8 mouse cellular contexts compared by ENCODE assay signal in genomic region chr17:32162112-32162850, GRCm38 (mm10). TPM values are rescaled to one million over a fixed set of nuclear protein-coding genes. Genes with fewer than 3 reads are reported as not detected.
DNase-seq lines count a peak whose midpoint lies in the region; ATAC-seq and TF ChIP-seq lines count a peak whose summit lies in the region.

No protein-coding gene starts in this region.

- peak overlapping the region; percentile 84 for H3K4me2 ChIP-seq in hindbrain, postnatal 0 days (ENCODE audit: low read depth, low read length)

- H3K27ac ChIP-seq in hindbrain, postnatal 0 days: peak overlapping the region; percentile 65; the same call in 1 of the 2 replicates

- H3K36me3 ChIP-seq in hindbrain, postnatal 0 days (ENCODE audit: insufficient read depth, low read length): no peaks in the 10 kb centered on the region

- H3K4me3 ChIP-seq in hindbrain, postnatal 0 days (ENCODE audit: low read length): peak overlapping the region; percentile 55

- peak; percentile 84 for DNase-seq in ZHBTc4 (ENCODE audit: low read depth, low spot score)
- peak; percentile 74 to 78 for DNase-seq in cerebellum, postnatal 4 days (ENCODE audit: low spot score in 2 of 2)
- DNase-seq in gastrocnemius, postnatal 25 days: peak; percentile 60
- DNase-seq in hindbrain, postnatal 0 days (ENCODE audit: low spot score): peak; percentile 85
- peak; percentile 45 to 53 for DNase-seq in left cerebral cortex, postnatal 36 days (ENCODE audit: low spot score in 2 of 2)
- DNase-seq in right cerebral cortex, postnatal 4 days: peak; percentile 88

- 2% methylated on average over 58 of the region's 58 CpGs for WGBS in hindbrain, postnatal 0 days

- H3K9me3 ChIP-seq in hindbrain, postnatal 0 days (ENCODE audit: low read length): no peaks in the 10 kb centered on the region

- peak; percentile 67 for ATAC-seq in hindbrain, postnatal 0 days
- ATAC-seq in megakaryocyte progenitor cell, adult 5-6 weeks (replicated peaks; ENCODE audit: poor library complexity): peak; percentile 63
- ATAC-seq in monocyte, adult 5-6 weeks (replicated peaks; ENCODE audit: insufficient number of reproducible peaks, low FRiP score, low TSS enrichment, poor library complexity, severe bottlenecking): no peak

- intact Hi-C loops in left cerebral cortex, postnatal 36 days (cut with DNase I): loop anchor here (5.0 kb wide), 1 partner anchor 45 kb away; no protein-coding TSS in a partner anchor

- peak overlapping the region; percentile 61 for H3K9ac ChIP-seq in hindbrain, postnatal 0 days (replicated peaks; ENCODE audit: low read length)

- peak; percentile 82 for TF ChIP-seq CTCF in hindbrain, postnatal 0 days (IDR thresholded peaks at IDR 0.05; ENCODE audit: low read depth)

- no peaks in the 10 kb centered on the region for H3K27me3 ChIP-seq in hindbrain, postnatal 0 days (ENCODE audit: insufficient read depth, low read length)

- H3K4me1 ChIP-seq in hindbrain, postnatal 0 days (ENCODE audit: insufficient read depth, low read length): no peaks in the 10 kb centered on the region

RNA-seq across cellular contexts. Expression of gene Notch3, which starts 4.4 kb away (rescaled TPM):
- total RNA-seq in gastrocnemius, postnatal 25 days (2021): 10 to 100 TPM; 12.6 to 13.4 TPM
- total RNA-seq in hindbrain, postnatal 0 days (2014; rRNA removed): 56.3 and 68.1 TPM in 2 replicates
- 5.8 and 6.5 TPM in 2 replicates for polyA plus RNA-seq in hindbrain, postnatal 0 days (2015; fragmentation: Nextera tagmentation; extraction: Ambion mirVana)
- total RNA-seq in left cerebral cortex, postnatal 36 days (2021): 10 to 100 TPM in 1 of 2 experiments, 1 to 10 TPM in 1; 7.7 to 10.8 TPM
- 0.02 TPM in 1 of 2 replicates, not detected in the other for total RNA-seq in megakaryocyte progenitor cell, adult 5-6 weeks (2015)
- total RNA-seq in megakaryocyte progenitor cell, adult 5-6 weeks (2017): not detected in 2 replicates
- not detected in 3 replicates for total RNA-seq in monocyte, adult 5-6 weeks (2017)

RNA-seq across cellular contexts. Expression of gene Ephx3, which starts 27.1 kb away (rescaled TPM):
- total RNA-seq in gastrocnemius, postnatal 25 days (2021): under 1 TPM; 0.40 to 0.46 TPM
- 0.31 and 0.61 TPM in 2 replicates for total RNA-seq in hindbrain, postnatal 0 days (2014; rRNA removed)
- 0.48 TPM in 2 replicates for polyA plus RNA-seq in hindbrain, postnatal 0 days (2015; fragmentation: Nextera tagmentation; extraction: Ambion mirVana)
- under 1 TPM; 0.27 to 0.37 TPM for total RNA-seq in left cerebral cortex, postnatal 36 days (2021)
- total RNA-seq in megakaryocyte progenitor cell, adult 5-6 weeks (2015): 0.20 TPM in 1 of 2 replicates, not detected in the other
- not detected in 2 replicates for total RNA-seq in megakaryocyte progenitor cell, adult 5-6 weeks (2017)
- total RNA-seq in monocyte, adult 5-6 weeks (2017): 0.68 TPM in 1 of 3 replicates, not detected in the others
